Comparison of ENCODE assay signal across 15 mouse cellular contexts in the genomic region with DNA sequence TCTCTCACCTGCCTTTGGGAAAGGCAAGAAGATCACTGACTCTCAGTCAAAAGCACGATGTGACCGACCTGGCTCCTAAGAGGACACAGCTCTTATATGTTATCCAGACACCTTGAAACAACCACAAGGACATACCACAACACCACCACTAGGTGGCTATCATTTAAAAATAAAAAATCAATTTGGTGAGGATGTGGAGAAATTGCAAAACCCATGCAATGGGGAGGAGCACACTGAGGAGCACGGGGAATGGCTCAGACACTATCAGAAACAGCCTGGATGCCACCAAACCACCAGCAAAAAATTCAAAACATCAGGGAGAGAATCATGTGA.
DNase-seq lines count a peak whose midpoint lies in the region; ATAC-seq and TF ChIP-seq lines count a peak whose summit lies in the region.
"Had no signal": no experiment of that assay in that cellular context is flagged by ENCODE, and none has a peak within 500 bp of the region (broad histone marks: within the 10 kb centered on the region; RNA-seq: fewer than 3 reads in every experiment).

No protein-coding gene starts in this region.

- H3K27ac ChIP-seq in heart, embryonic 15.5 days, result peak overlapping the region; percentile 60
- 0 out of 2 replicates have a peak overlapping the region, but pooled peaks have one; percentile 19 for H3K27ac ChIP-seq in lung, embryonic 15.5 days
- no peak overlapping the region for H3K27ac ChIP-seq in cortical plate, adult 2 months (ENCODE audit: insufficient read depth, low read length)
- no peak overlapping the region for H3K27ac ChIP-seq in small intestine, adult 2 months (ENCODE audit: insufficient read depth, low read depth, low read length)
- H3K27ac ChIP-seq: forebrain, embryonic 12.5 days; macrophage had no signal

- no peak overlapping the region for H3K4me3 ChIP-seq in heart, embryonic 15.5 days
- no peak overlapping the region for H3K4me3 ChIP-seq in lung, embryonic 15.5 days
- H3K4me3 ChIP-seq in cortical plate, adult 2 months (ENCODE audit: insufficient read depth, low read length), result no peak overlapping the region
- H3K4me3 ChIP-seq in small intestine, adult 2 months (ENCODE audit: low read depth, low read length), result peak overlapping the region; percentile 41
- H3K4me3 ChIP-seq: forebrain, embryonic 12.5 days; hindbrain, embryonic 12.5 days; neural tube, embryonic 13.5 days had no signal

- DNase-seq in heart, adult 9 months (ENCODE audit: low spot score in 2 of 2), result no peak
- DNase-seq in lung, postnatal 36 days, result no peak
- DNase-seq in right cerebral cortex, postnatal 36 days (ENCODE audit: low spot score in 2 of 2), result no peak
- DNase-seq in thymus, postnatal 4 days, result no peak
- DNase-seq: layer of hippocampus, postnatal 36 days; thymus, postnatal 25 days had no signal

- H3K36me3 ChIP-seq in heart, embryonic 15.5 days, result no peaks in the 10 kb centered on the region
- H3K36me3 ChIP-seq in lung, embryonic 15.5 days, result no peaks in the 10 kb centered on the region
- H3K36me3 ChIP-seq in small intestine, adult 2 months (ENCODE audit: control insufficient read depth, insufficient read depth, low read length), result no peaks in the 10 kb centered on the region
- H3K36me3 ChIP-seq: forebrain, embryonic 12.5 days; G1E; hindbrain, embryonic 12.5 days; neural tube, embryonic 13.5 days had no signal

- 51% methylated on average over 3 of the region's 3 CpGs for WGBS in heart, embryonic 15.5 days
- 57% methylated on average over 3 of the region's 3 CpGs for WGBS in lung, embryonic 15.5 days
- WGBS in small intestine, adult 2 months, result 32% methylated on average over 3 of the region's 3 CpGs

- no peak overlapping the region for H3K9ac ChIP-seq in heart, embryonic 15.5 days
- no peak overlapping the region for H3K9ac ChIP-seq in lung, embryonic 15.5 days
- H3K9ac ChIP-seq: forebrain, embryonic 12.5 days; hindbrain, embryonic 12.5 days; neural tube, embryonic 13.5 days had no signal

- ATAC-seq in heart, embryonic 15.5 days (replicated peaks; ENCODE audit: insufficient number of reproducible peaks, insufficient read depth, low FRiP score, low read depth), result no peak
- ATAC-seq in lung, embryonic 15.5 days (ENCODE audit: borderline replicate concordance, extremely low read depth, low FRiP score, low TSS enrichment), result no peak

- H3K4me2 ChIP-seq in heart, embryonic 15.5 days, result peak overlapping the region; percentile 51
- H3K4me2 ChIP-seq in lung, embryonic 15.5 days, result peak overlapping the region; percentile 38; the same call in 1 of the 2 replicates
- H3K4me2 ChIP-seq: forebrain, embryonic 12.5 days; hindbrain, embryonic 12.5 days had no signal

- H3K9me3 ChIP-seq in heart, embryonic 15.5 days (replicated peaks), result 0 out of 2 replicates have a peak, but pooled peaks cover 3% of the 10 kb centered on the region
- H3K9me3 ChIP-seq in lung, embryonic 15.5 days, result 0 out of 2 replicates have a peak, but pooled peaks cover 5% of the 10 kb centered on the region

- TF ChIP-seq POLR2A in cortical plate, adult 2 months (IDR thresholded peaks at IDR 0.05; ENCODE audit: extremely low read depth, insufficient read depth, low read length), result no peak
- no peak for TF ChIP-seq POLR2A in small intestine, adult 2 months (IDR thresholded peaks at IDR 0.05; ENCODE audit: low read depth, low read length)

- TF ChIP-seq CTCF in cortical plate, adult 2 months (IDR thresholded peaks at IDR 0.05; ENCODE audit: extremely low read depth, insufficient read depth, low read length), result 0 out of 2 replicates have a peak, but pooled peaks have one; percentile 7
- peak; percentile 32; the same call in 1 of the 2 replicates for TF ChIP-seq CTCF in small intestine, adult 2 months (IDR thresholded peaks at IDR 0.05; ENCODE audit: extremely low read depth, insufficient read length, insufficient replicate concordance, low read depth, low read length)

- peaks cover 11% of the 10 kb centered on the region for H3K4me1 ChIP-seq in heart, embryonic 15.5 days (replicated peaks)
- peaks cover 15% of the 10 kb centered on the region for H3K4me1 ChIP-seq in lung, embryonic 15.5 days
- no peaks in the 10 kb centered on the region; the same call in 1 of the 2 replicates for H3K4me1 ChIP-seq in cortical plate, adult 2 months (ENCODE audit: control insufficient read depth, insufficient read depth, low read length)
- peaks cover 7% of the 10 kb centered on the region; the same call in 1 of the 2 replicates for H3K4me1 ChIP-seq in small intestine, adult 2 months (ENCODE audit: control insufficient read depth, insufficient read depth, insufficient read length, low read length)

- no peaks in the 10 kb centered on the region for H3K27me3 ChIP-seq in heart, embryonic 15.5 days
- H3K27me3 ChIP-seq in lung, embryonic 15.5 days, result no peaks in the 10 kb centered on the region
- H3K27me3 ChIP-seq in small intestine, adult 2 months (ENCODE audit: control insufficient read depth, insufficient read depth, low read length), result no peaks in the 10 kb centered on the region
- H3K27me3 ChIP-seq: hindbrain, embryonic 12.5 days had no signal

Comparison
In these comparisons a context has a peak if more than half of its experiments do, and no peak if none do; other contexts are left out.
1. H3K27ac ChIP-seq: peak in heart, embryonic 15.5 days (single experiment) and lung, embryonic 15.5 days (single experiment); none in cortical plate, adult 2 months (single experiment) and small intestine, adult 2 months (single experiment).